Mouse (Mus musculus) neural tube, embryonic 10.5 days (tissue): ENCODE results near the gene Olfr933.

ENCODE experiments used
- DNase-seq: peaks from one replicate; pipeline ENCODE4 v3.0.0-alpha.2; 2017; ENCODE audit warnings: low spot score; ENCODE audit errors: extremely low spot score

Olfr933 gene

DNA sequence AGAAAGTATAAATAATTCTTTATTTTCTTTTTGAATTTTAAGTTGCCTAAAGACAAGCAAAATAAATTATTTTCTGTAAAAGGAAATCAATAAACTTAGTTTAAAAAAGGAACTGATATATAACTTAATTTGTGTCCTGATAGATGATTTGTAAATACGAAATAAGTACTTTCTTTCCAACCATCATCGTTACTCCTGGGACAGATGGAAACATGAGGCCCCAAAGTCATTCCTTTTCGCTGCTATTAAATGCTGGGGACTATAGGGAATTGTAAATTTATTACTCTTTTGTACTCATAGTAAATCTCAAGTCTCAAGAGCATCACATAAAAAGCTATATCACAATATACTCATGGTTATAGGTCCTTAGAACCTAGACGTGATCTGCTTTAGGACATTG, at the start of gene Olfr933:
Olfr933 (plus strand) TSS at position 301 of the 400 bp plus-strand sequence.
- DNase-seq: no peak

DNA sequence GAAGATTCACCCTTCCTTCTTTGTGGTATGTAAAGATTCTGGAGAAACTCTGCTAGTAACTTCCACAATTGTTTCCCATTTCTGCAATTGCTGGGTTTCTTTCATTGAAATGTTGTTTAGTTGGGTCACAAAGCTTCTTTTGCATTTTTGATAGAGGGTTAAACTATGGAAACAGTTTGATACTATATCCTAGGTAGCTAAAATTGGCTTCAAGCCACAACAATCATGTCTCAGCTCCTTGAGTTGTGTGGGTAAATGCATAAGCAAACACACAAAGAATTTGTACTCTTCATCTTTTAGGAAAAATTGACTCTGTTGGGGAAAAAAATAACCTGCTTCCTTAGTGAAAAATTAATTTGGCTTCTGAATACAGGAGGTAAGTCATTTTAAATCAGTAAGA, 42.6 kb upstream of the Olfr933 start, which contains the start of gene Olfr930:
Olfr930 (plus strand) TSS at position 301 of the 400 bp plus-strand sequence.
- DNase-seq: no peak

DNA sequence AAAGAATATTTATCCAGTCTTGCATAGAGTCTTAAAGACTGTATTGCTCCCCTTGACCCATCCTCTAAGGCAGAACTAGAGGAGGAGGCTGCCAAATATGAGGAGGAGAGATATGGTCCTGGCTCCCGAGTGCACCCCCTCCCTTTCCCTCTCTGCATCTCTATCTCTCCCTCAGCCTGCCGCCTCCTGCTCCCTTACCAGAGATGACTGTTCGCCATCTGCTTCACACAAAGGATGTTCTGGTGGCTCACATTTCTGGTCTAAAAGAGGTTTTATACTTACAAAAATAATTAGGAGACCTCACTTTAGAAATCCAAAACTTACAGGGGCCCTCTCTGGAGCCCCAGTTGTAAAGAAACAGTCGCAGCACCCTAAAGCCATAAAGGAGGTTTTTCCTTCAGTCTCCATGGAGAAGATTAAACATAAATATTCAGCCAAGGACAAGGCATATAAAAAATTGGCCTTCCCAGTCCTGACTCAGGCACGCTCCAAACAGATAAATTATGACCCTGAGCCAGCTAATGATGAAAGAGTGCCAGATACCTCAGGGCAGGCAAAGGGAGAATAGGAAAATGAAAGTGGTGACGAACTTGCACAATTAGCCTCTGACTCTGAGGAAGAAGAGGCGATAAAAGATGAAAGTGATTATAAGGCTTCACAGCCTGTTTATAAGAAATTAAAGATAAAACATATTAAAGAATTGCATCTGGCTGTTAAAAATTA, 18.6 kb upstream of the Olfr933 start:
- no peak for DNase-seq

DNA sequence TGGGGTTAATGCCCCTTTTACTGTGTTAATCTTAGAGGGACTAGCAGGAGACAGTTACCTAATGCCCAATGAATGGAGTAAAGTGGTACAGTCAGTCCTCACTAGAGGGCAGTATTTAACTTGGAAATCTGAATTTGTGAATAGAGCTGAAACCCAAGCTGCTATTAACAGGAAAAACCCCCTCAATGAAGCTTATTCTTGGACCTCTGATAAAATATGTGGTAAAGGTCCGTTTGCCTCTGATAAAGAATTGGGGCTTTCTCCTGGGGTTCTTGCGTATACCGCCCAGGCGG, 18.0 kb upstream of the Olfr933 start:
- DNase-seq: no peak

DNA sequence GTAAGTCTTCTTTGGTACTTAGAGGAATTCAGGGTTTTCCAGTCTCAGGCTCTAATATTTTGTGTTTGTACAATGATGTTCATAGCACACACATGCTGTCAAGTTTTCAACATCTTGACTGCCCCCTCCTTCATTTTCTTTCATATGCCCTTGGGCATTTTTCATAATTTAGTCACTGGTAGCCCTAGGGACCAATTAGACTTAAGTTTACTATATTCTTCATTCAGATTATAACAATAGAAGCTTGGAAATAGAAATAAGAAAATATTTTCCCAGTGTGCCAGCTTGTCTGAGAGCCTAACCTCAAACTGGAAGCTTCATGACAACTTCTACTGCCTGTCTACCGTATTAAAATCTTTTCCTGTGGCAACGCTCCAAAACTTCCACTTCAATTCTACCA, 16.1 kb downstream of the Olfr933 start, which contains the start of gene Olfr934:
Olfr934 (minus strand) TSS at position 101 of the 400 bp plus-strand sequence.
- DNase-seq: no peak

DNA sequence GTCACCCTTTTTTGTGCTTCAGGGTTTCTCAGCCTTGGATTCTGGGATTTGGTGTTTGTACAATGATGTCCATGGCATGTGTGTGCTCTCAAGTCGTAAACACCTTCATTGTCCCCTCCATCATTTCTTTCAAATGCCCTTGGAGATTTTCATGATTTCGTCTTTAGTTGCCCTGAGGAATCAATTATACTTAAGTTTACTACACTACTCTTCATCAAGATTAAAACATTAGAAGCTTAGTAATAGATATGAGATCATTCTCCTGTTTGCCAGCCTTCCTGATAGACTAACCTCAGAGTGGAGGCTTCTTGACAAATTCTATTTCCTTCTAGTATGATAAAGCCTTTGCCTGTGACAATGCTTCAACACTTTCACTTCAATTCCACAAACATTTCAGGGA, 27.5 kb downstream of the Olfr933 start, which contains the start of gene Olfr935:
Olfr935 (minus strand) TSS at position 101 of the 400 bp plus-strand sequence.
- DNase-seq: no peak

DNA sequence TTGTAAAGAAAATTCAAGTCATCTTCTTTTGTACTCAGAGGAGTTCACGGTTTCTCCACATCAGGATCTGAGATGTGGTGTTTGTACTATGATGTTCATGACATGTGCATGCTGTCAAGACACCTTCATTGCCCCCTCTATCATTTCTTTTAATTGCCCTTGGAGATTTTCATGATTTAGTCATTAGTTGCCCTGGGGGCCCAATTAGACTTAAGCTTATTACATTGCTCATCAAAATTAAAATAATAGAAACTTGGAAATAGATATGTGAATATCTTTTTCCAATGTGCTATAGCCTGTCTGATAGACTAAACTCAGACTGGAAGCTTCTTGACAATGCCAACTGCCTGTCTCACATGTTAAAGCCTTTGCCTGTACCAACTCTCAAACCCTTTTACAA, 51.2 kb downstream of the Olfr933 start, which contains the start of gene Olfr146:
Olfr146 (minus strand) TSS at position 101 of the 400 bp plus-strand sequence.
- no peak for DNase-seq
